Mouse (Mus musculus): ENCODE measurements at regions not wholly inside any gene's neighbourhood (a gene's known extent, or its start where the extent isn't known, plus 50 kb on each side); places are given as distances from the start of the nearest gene placed in this dataset.

DNA sequence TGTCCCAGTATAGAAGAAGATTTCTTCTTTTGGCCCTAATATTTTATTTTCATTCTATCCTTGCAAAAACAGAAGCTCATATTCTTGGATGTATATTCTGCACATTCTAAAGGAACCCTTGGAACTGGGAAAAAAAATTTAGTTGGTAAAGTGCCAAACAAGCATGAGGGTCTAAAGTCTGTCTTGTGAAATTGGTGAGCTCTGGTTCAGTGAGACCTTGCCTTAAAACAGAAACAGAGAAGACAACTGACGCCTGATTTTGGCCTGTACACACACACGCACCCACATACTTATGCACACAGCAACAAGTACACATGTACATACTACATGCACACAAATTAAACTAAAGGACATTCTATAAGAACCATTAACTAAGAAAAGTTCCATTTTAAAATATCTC lies 62.4 kb upstream of the Zranb2 start:
- TF ChIP-seq POLR2A (IDR thresholded peaks at IDR 0.05; ENCODE audit: insufficient read depth, low read depth, low read length) (no peak), CTCF (IDR thresholded peaks at IDR 0.05) (no peak), EP300 (IDR thresholded peaks at IDR 0.05; ENCODE audit: insufficient read depth, low read depth, low read length) (no peak)

Measured in heart, adult 2 months (tissue).